Mouse (Mus musculus) fibroblast of lung, adult 2 months (primary cell): ENCODE data around the gene Mief1.
A peak's percentile ranks its signal among the peaks of the same experiment; 100 is the strongest.

Experiments
- DNase-seq: peaks from one replicate; pipeline ENCODE4 v3.0.0-alpha.2; 2011; ENCODE audit warnings: low read depth

Mief1 gene

DNA sequence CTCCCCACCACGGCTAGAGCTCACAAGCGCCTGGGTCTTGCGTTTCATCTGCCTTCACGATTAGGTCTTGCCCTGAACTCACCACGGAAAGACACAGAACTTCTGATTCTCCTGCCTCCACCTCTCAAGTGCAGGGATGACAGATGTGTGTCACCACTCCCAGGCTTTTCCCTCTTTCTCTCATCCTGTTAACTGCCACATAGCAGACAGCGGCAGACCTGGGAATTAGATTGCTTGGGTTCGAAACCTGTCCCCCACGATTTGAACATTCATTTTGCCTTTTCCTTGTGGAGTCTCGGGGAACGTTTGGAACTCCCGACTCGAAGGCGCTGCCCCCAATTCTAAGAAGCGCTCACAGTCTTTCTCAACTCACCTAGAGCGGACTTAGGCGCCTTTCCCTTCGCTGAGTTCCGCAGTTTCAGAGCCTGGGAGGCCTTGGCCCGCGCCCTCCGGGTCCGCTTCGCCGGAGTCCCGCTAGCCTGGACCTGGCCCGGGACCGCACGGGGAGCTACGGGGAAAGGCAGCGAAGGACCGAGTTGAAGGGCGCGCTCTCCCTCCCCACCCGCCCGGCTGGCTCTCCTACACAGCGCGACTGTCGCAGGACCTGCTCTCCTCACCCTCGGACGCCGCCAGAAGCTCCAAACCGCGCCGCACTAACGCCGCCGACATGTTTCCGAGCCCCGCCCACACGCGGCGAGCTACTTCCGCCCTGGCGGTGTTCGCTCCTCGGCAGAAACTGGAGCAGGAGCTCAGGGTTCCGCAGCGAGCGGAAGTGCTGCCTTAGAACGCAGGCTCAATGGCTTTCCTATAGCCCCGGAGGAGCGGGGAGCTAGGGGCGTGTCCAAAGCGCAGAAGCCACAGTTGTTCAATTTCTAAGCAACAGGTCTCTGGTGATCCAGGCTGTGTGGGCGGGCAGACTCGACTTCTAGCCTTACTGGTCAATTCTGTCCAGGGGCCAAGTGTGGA lies 30.1 kb downstream of the Mief1 start, which contains the start of gene Rps19bp1:
Rps19bp1 (minus strand) TSS at position 706 of the 966 bp plus-strand sequence.
- DNase-seq = peak; percentile 85

DNA sequence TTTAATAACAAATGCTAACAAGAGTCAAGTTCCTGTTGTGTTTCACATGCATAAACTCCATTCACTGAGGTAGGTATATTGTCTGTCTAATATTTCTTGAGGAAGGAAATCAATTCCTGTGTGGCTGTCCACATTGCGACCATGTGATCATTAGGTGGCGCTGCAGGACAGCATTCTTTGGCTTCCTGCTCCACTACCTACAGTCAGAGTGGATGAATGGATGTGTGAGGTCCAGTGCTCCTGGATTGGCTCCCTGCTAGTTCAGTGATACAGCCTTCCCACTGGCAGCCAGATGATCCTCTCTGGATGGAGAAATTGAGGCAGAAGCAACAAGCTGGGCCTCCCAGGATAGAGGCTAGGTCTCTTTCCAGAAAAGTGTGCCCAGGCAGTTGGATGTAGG lies 32.5 kb downstream of the Mief1 start:
- DNase-seq = no peak

DNA sequence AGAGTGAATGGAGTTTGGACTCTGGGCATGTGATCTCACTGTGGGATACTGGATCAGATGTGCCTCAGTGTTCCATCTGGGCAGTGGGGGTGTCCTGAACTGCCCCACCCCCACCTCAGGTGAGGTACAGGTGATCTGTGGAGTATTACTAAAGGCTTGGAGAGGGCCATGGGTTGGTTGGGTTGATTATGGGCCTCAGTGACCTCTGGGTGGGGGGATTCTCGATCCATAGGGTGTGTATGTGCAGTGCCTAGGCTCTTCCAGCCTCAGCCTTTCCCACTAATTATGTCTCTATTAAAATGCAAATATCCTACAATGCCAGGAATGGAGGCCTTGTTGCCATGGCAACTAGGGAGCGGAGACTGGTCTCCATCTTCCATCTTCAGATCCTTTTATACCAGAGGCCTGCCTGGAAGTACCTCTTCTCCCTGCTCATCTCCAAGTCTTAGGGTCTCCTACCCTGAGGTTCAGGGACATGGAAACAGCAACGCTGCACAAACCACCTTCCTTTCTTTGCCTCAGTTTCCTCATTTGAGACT lies 38.1 kb downstream of the Mief1 start:
- no peak for DNase-seq

DNA sequence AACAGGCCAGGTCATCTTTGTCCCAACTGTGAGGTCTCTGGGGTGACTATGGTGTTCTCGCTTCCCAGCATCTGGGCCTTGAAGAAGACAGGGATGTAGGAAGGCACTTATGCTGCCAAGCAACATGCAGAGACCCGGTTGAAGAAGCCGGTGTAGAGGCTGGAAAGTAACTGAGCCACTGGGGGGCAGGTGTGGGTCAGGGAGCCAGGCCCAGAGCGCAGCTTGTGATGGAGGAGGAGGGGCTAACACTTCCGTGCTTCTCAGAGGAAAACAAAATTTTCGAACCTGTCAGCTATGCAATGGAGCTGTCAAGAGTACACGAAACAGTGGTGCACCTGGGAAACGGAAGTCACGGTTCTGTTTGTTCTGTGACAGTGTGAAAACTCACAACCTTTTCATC lies 43.3 kb downstream of the Mief1 start:
- no peak for DNase-seq

DNA sequence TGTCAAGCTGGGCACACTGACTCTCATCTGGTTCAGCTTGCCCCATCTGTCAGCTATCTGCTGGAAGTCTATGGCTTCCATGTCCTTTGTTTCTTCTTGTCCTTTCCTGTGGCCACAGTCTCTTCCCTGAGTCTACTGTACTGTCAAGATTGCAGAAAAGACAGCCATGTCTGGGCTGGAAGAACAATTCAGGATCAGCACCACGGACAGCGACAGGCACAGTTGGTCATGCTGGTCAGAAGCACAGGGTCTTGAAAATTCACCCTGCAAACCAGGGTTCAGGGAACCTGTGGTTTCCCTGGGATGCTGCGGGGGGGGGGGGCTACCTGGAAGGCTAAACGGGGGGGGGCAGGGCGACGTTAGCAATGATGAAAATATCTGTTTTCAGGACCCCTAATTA lies 43.8 kb downstream of the Mief1 start:
- DNase-seq = no peak

DNA sequence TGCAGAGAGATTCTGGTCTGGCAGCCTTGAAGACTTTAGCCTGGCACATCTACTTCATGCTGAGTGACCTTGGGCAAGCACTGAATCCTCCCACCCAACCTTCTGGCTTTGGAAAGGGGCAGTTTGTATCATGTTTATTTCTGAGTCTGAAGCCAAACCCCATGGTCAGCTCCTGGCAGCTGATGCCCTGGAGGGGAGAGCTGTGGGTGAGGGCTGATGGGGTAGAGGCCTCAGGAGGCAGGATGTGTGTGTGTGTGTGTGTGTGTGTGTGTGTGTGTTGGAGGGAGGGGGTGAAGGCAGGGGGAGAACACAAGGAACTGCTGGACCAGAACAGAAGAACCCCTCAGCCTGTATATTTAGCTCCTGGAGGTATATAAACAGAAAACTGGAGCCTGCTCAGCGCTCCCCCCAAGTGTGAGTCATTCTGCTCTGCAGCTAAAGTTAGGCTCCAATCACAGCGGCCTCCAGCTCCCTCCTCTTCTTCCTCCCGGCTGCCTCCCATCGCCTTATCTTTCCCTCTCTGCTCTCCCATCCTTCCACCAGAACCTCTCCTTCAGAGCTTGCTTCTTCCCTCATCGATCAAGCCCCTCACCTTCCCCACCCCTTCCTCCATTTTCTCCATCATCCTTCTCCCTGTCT lies 44.4 kb downstream of the Mief1 start:
- DNase-seq = no peak

DNA sequence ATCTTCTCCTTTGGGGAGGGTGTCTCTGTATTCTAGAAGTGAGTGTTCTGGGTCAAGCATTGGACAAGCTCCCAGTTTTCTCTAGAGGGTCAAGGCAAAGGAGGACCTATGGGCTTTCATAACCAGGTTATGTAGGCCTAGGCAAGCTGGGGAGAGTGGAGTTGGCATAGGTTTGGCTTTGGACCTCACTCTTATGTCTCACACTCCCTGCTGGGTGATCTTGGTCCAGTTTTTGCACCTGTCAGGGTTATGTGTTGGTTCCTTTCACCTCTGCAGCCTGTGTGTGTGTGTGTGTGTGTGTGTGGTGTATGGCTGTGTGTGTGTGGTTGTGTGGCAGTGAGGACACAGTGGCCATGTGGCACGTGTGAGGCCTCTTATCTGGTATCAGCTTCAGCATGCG lies 45.2 kb downstream of the Mief1 start:
- DNase-seq = no peak

DNA sequence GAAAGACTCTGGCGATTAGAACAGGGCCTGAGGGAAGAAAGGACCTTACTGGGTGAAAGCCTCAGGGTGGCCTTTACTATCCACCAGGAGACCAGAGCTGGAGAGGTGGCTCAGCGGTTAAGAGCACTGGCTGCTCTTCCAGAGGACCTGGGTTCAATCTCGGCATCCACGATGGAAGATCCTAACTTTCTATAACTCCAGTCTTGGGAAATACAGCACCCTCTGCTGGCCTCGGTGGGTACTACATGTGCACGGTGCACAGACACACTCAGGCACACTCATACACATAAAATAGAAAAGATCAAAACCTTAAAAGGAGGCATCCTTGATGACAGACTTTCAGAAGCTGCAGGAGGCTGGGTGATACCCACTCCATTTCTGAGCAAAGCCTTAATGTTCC lies 46.8 kb downstream of the Mief1 start:
- no peak for DNase-seq

DNA sequence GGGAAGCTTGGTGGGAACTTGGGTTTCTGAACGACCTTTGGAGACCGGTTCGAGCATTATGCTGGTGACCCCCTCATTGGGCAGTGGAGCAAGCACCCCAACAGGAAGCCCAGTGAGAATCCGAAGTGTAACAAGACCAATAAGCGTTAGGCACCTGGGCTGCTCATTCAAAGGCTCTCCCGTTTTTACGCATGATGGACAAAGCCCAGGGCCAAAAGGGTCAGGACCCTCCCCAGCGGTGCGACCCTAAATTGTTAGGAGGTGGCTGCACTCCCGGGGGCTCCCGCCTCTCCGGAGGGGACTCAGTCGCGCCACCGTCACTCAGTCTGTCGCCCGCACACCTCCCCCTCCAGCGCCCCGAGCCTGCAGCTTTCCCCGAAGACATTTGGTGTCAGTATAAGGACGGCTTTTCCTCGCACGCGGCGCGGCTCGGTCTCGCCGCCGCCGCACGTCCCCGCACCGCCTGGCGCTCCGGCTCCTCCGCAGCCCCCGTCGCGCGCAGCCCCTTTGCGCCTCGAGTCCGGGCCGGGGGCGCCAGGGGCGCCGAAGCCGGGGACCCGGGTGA lies 53.1 kb downstream of the Mief1 start, which contains the start of gene Cacna1i:
Cacna1i (plus strand) TSS at position 388 of the 565 bp plus-strand sequence.
- no peak for DNase-seq

DNA sequence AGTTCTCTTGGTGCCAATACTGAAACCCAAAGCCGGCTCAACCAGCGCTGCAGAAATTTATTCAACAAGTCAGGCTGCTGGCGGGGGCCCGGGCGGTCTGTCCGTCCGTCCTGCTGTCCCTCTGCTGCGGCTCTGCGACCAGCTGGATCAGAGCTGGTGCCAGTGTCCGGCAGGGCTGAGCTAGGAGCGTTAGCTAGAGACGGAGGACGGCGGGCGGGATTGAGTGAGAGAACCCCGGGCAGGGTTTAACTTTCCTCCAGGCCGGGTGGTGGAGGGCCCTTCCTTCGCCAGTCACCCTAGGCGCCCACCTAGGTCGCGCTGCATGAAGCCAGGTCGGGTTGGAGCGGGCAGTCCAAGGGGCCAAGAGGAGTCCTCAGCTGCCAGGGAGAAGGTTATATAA lies 54.2 kb downstream of the Mief1 start:
- DNase-seq = no peak

DNA sequence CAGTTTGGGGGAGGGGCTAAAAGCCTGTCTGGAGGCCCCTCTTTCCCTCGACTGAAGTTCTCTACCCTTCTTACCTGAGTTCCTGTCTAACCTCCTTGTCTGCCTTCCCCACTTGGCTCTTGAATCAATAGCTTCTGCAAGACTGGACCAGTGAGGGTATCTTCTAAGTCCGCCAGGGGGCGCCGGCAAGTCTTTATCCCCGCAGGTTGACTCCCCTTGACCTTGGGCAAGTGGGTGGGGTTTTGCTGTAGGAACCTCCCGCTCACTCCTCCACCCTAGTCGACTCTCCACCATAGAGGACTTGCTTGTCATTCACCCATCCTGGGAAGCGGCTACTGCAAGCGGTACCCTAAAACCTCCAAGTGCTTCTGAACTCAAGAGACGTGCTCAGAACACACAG lies 55.6 kb downstream of the Mief1 start:
- DNase-seq = peak; percentile 15

DNA sequence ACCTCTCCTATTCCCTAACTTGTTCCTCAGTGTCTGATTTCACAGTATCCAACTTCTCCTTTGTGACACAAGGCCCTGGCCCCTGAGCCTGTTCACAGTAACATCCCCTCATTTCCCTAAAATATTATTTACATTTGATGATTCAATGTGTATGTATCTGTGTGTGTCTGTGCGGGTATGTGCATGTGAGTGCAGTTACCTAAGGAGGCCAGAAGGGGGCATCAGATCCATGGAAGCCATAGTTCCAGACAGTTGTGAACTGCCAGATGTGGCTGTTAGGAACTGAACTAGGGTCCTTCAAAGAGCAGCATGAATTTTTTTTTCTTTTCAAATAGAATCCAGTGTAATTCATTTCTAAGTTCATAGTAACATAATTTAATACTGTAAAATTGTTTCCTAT lies 63.3 kb downstream of the Mief1 start:
- DNase-seq = no peak
